In genomic region chr11:96678026-96678425, GRCm38 (mm10) we compare ENCODE assay signal across 7 mouse cellular contexts.
"Had no signal": no experiment of that assay in that cellular context is flagged by ENCODE, and none has a peak within 500 bp of the region (broad histone marks: within the 10 kb centered on the region; RNA-seq: fewer than 3 reads in every experiment).

No protein-coding gene starts in this region.

- DNase-seq: kidney, adult 2 months; kidney, postnatal 14 days; liver; liver, embryonic 13.5 days; liver, postnatal 0 days; lung, postnatal 14 days; thymus, postnatal 4 days had no signal
